Mouse (Mus musculus) frontal cortex, postnatal 25 days (tissue): ENCODE data around the gene Ldb3.

Source experiments
- DNase-seq, 2 experiments: peaks; one replicate each; pipeline ENCODE4 v3.0.0; 2022; ENCODE audit warnings: low spot score in 2 of 2

Ldb3 gene

GRCm38 (mm10) chr14:34590743-34591675 is 2.5 kb upstream of the Ldb3 start:
- DNase-seq: no peak

- DNase-seq: no peak
These were observed 1.6 kb upstream of the Ldb3 start for GRCm38 (mm10) chr14:34590017-34590570.

GRCm38 (mm10) chr14:34589185-34589713 is 767 bp upstream of the Ldb3 start:
- DNase-seq: no peak

- no peak for DNase-seq
These were observed 477 bp downstream of the Ldb3 start for GRCm38 (mm10) chr14:34588005-34588404.

- no peak for DNase-seq
These were observed 1.6 kb downstream of the Ldb3 start for GRCm38 (mm10) chr14:34586871-34587270.

GRCm38 (mm10) chr14:34585358-34586105 is 3.0 kb downstream of the Ldb3 start:
- DNase-seq: no peak

- DNase-seq: no peak
These were observed 5.6 kb downstream of the Ldb3 start for GRCm38 (mm10) chr14:34582740-34583427.

GRCm38 (mm10) chr14:34576858-34577257 is 11.6 kb downstream of the Ldb3 start:
- DNase-seq: no peak

GRCm38 (mm10) chr14:34574068-34574467 is 14.4 kb downstream of the Ldb3 start:
- DNase-seq: no peak

GRCm38 (mm10) chr14:34573348-34573913 is 15.1 kb downstream of the Ldb3 start:
- DNase-seq: no peak

- DNase-seq: no peak
These were observed 16.7 kb downstream of the Ldb3 start for GRCm38 (mm10) chr14:34571610-34572387.

- no peak for DNase-seq
These were observed 17.6 kb downstream of the Ldb3 start for GRCm38 (mm10) chr14:34570903-34571302.

GRCm38 (mm10) chr14:34570294-34570693 is 18.2 kb downstream of the Ldb3 start:
- peak; percentile 50 to 79 for DNase-seq

- no peak for DNase-seq
These were observed 18.8 kb downstream of the Ldb3 start for GRCm38 (mm10) chr14:34569534-34570194.

- DNase-seq: no peak
These were observed 19.9 kb downstream of the Ldb3 start for GRCm38 (mm10) chr14:34568626-34569025.

GRCm38 (mm10) chr14:34567697-34568096 is 20.8 kb downstream of the Ldb3 start:
- DNase-seq: no peak

- DNase-seq: no peak
These were observed 22.0 kb downstream of the Ldb3 start for GRCm38 (mm10) chr14:34566530-34566929.

- DNase-seq: no peak
These were observed 22.8 kb downstream of the Ldb3 start for GRCm38 (mm10) chr14:34565711-34566110.

- DNase-seq: no peak
These were observed 23.8 kb downstream of the Ldb3 start for GRCm38 (mm10) chr14:34564646-34565045.

- no peak for DNase-seq
These were observed 26.1 kb downstream of the Ldb3 start for GRCm38 (mm10) chr14:34562393-34562792.
